Mouse (Mus musculus): ENCODE results near the gene Il4ra.

- TF ChIP-seq CTCF (IDR thresholded peaks at IDR 0.05; ENCODE audit: control insufficient read depth, insufficient read depth, insufficient read length): no peak
- TF ChIP-seq CEBPB (IDR thresholded peaks at IDR 0.05; ENCODE audit: low read depth): no peak
- TF ChIP-seq MAX (IDR thresholded peaks at IDR 0.05): no peak
- no peak for TF ChIP-seq USF1 (IDR thresholded peaks at IDR 0.05; ENCODE audit: low read depth)
Observed at GRCm38 (mm10) chr7:125560146-125560785, 8.3 kb downstream of the Il4ra start.
